In genomic region chr8:85013230-85013840, GRCm38 (mm10) we compare ENCODE assay signal across 8 mouse cellular contexts. TPM values are rescaled to one million over a fixed set of nuclear protein-coding genes. Genes with fewer than 3 reads are reported as not detected.
DNase-seq lines count a peak whose midpoint lies in the region; ATAC-seq and TF ChIP-seq lines count a peak whose summit lies in the region.

No protein-coding gene starts in this region.

- H3K27me3 ChIP-seq in heart, embryonic 11.5 days (ENCODE audit: control insufficient read depth, insufficient read depth, low read length), result peaks cover 52% of the 10 kb centered on the region
- H3K27me3 ChIP-seq in kidney, embryonic 14.5 days (ENCODE audit: control insufficient read depth, insufficient read depth, low read length), result peaks cover 23% of the 10 kb centered on the region
- peaks cover 13% of the 10 kb centered on the region for H3K27me3 ChIP-seq in liver, adult 2 months (ENCODE audit: control insufficient read depth, insufficient read depth, low read length)
- peaks cover 15% of the 10 kb centered on the region for H3K27me3 ChIP-seq in midbrain, postnatal 0 days (ENCODE audit: insufficient read depth, low read length)

- H3K4me3 ChIP-seq in cortical plate, adult 2 months (ENCODE audit: insufficient read depth, low read length), result peak overlapping the region; percentile 27
- peak overlapping the region; percentile 30 for H3K4me3 ChIP-seq in heart, embryonic 11.5 days (ENCODE audit: low read depth, low read length)
- peak overlapping the region; percentile 25 for H3K4me3 ChIP-seq in kidney, embryonic 14.5 days (ENCODE audit: low read length)
- H3K4me3 ChIP-seq in liver, adult 2 months (ENCODE audit: insufficient read depth, low read depth, low read length), result peak overlapping the region; percentile 2; the same call in 1 of the 2 replicates
- H3K4me3 ChIP-seq in midbrain, postnatal 0 days (ENCODE audit: low read depth, low read length), result peak overlapping the region; percentile 33

- H3K79me2 ChIP-seq in liver, adult 2 months (ENCODE audit: control insufficient read depth, insufficient read depth, low read length), result no peaks in the 10 kb centered on the region

- H3K27ac ChIP-seq in cortical plate, adult 2 months (ENCODE audit: insufficient read depth, low read length), result no peak overlapping the region
- H3K27ac ChIP-seq in heart, embryonic 11.5 days (ENCODE audit: low read depth, low read length), result no peak overlapping the region
- no peak overlapping the region for H3K27ac ChIP-seq in kidney, embryonic 14.5 days (ENCODE audit: low read depth, low read length)
- H3K27ac ChIP-seq in liver, adult 2 months (replicated peaks; ENCODE audit: insufficient read depth, low read depth, low read length), result no peak overlapping the region
- H3K27ac ChIP-seq in midbrain, postnatal 0 days (ENCODE audit: low read depth, low read length), result no peak overlapping the region

- no peak overlapping the region for H3K9ac ChIP-seq in heart, embryonic 11.5 days (ENCODE audit: low read depth, low read length)
- H3K9ac ChIP-seq in kidney, embryonic 14.5 days (ENCODE audit: low read depth, low read length), result no peak overlapping the region
- no peak overlapping the region for H3K9ac ChIP-seq in liver, adult 2 months (ENCODE audit: low read depth, low read length)
- peak overlapping the region; percentile 64 for H3K9ac ChIP-seq in midbrain, postnatal 0 days (replicated peaks; ENCODE audit: low read length, poor library complexity, severe bottlenecking)

- H3K4me2 ChIP-seq in heart, embryonic 11.5 days, result peak overlapping the region; percentile 55
- H3K4me2 ChIP-seq in kidney, embryonic 14.5 days (replicated peaks; ENCODE audit: low read depth, low read length), result peak overlapping the region; percentile 40
- H3K4me2 ChIP-seq in midbrain, postnatal 0 days (ENCODE audit: low read depth, low read length, poor library complexity, severe bottlenecking), result peak overlapping the region; percentile 70

- peak; percentile 62 for TF ChIP-seq CTCF in cortical plate, adult 2 months (IDR thresholded peaks at IDR 0.05; ENCODE audit: extremely low read depth, insufficient read depth, low read length)
- peak; percentile 81 for TF ChIP-seq CTCF in liver, adult 2 months (IDR thresholded peaks at IDR 0.05; ENCODE audit: low read depth, low read length)
- TF ChIP-seq CTCF in midbrain, postnatal 0 days (IDR thresholded peaks at IDR 0.05), result peak; percentile 79

- H3K36me3 ChIP-seq in heart, embryonic 11.5 days (ENCODE audit: control insufficient read depth, insufficient read depth, low read length), result no peaks in the 10 kb centered on the region; the same call in 1 of the 2 replicates
- peaks cover 10% of the 10 kb centered on the region for H3K36me3 ChIP-seq in kidney, embryonic 14.5 days (ENCODE audit: control insufficient read depth, insufficient read depth, low read length)
- no peaks in the 10 kb centered on the region; the same call in 1 of the 2 replicates for H3K36me3 ChIP-seq in liver, adult 2 months (ENCODE audit: control insufficient read depth, insufficient read depth, low read length)
- H3K36me3 ChIP-seq in midbrain, postnatal 0 days (ENCODE audit: insufficient read depth, low read length), result peaks cover 7% of the 10 kb centered on the region

- TF ChIP-seq POLR2A in cortical plate, adult 2 months (IDR thresholded peaks at IDR 0.05; ENCODE audit: extremely low read depth, insufficient read depth, low read length), result peak; percentile 59; the same call in 1 of the 2 replicates
- TF ChIP-seq POLR2A in liver, adult 2 months (IDR thresholded peaks at IDR 0.05; ENCODE audit: extremely low read depth, insufficient read depth, low read length), result no peak

- peak; percentile 86 for DNase-seq in layer of hippocampus, adult 11-12 months (ENCODE audit: low spot score)
- DNase-seq in layer of hippocampus, adult 9-10 months (ENCODE audit: low spot score), result no peak
- DNase-seq in liver, adult 2 months (ENCODE audit: extremely low read depth, low read depth, low spot score), result peak; percentile 55
- DNase-seq in midbrain, postnatal 0 days (ENCODE audit: low spot score), result peak; percentile 90
- DNase-seq in spleen, postnatal 4 days (ENCODE audit: low spot score in 2 of 2), result peak; percentile 65 to 83

- no peaks in the 10 kb centered on the region for H3K9me3 ChIP-seq in heart, embryonic 11.5 days (replicated peaks; ENCODE audit: control insufficient read depth, low read length)
- no peaks in the 10 kb centered on the region for H3K9me3 ChIP-seq in kidney, embryonic 14.5 days (ENCODE audit: control insufficient read depth, low read length)
- H3K9me3 ChIP-seq in midbrain, postnatal 0 days (ENCODE audit: low read length), result no peaks in the 10 kb centered on the region

- WGBS in heart, embryonic 11.5 days (ENCODE audit: insufficient replicate concordance), result 5% methylated on average over 24 of the region's 26 CpGs
- WGBS in kidney, embryonic 14.5 days, result 6% methylated on average over 26 of the region's 26 CpGs
- WGBS in liver, adult 2 months, result 5% methylated on average over 26 of the region's 26 CpGs
- 7% methylated on average over 25 of the region's 26 CpGs for WGBS in midbrain, postnatal 0 days

- ATAC-seq in heart, embryonic 11.5 days (replicated peaks; ENCODE audit: insufficient number of reproducible peaks, low FRiP score, low TSS enrichment), result no peak
- peak; percentile 76 for ATAC-seq in kidney, embryonic 14.5 days (ENCODE audit: low FRiP score, low TSS enrichment)
- ATAC-seq in midbrain, postnatal 0 days (ENCODE audit: low FRiP score), result peak; percentile 64

- H3K4me1 ChIP-seq in cortical plate, adult 2 months (ENCODE audit: control insufficient read depth, insufficient read depth, low read length), result no peaks in the 10 kb centered on the region
- H3K4me1 ChIP-seq in heart, embryonic 11.5 days (ENCODE audit: control insufficient read depth, insufficient read depth, low read length), result no peaks in the 10 kb centered on the region
- H3K4me1 ChIP-seq in kidney, embryonic 14.5 days (ENCODE audit: control insufficient read depth, insufficient read depth, low read length), result no peaks in the 10 kb centered on the region
- no peaks in the 10 kb centered on the region for H3K4me1 ChIP-seq in liver, adult 2 months (ENCODE audit: control insufficient read depth, insufficient read depth, low read length)
- 0 out of 2 replicates have a peak, but pooled peaks cover 4% of the 10 kb centered on the region for H3K4me1 ChIP-seq in midbrain, postnatal 0 days (ENCODE audit: insufficient read depth, low read length)

RNA-seq across cellular contexts. Expression of gene Best2, which starts 1.0 kb away (rescaled TPM):
- not detected in 2 replicates for polyA plus RNA-seq in cortical plate, adult 2 months (2012; rRNA removed)
- polyA plus RNA-seq in heart, embryonic 11.5 days (2014; fragmentation: Nextera tagmentation; extraction: Ambion mirVana), result not detected in 2 replicates
- polyA plus RNA-seq in kidney, embryonic 14.5 days (2014; fragmentation: Nextera tagmentation; extraction: Ambion mirVana), result not detected in 2 replicates
- not detected in 2 replicates for total RNA-seq in liver, adult 2 months (2014; rRNA removed)
- polyA plus RNA-seq in liver, adult 2 months (2012; rRNA removed), result 0.06 TPM in 1 of 2 replicates, not detected in the other
- 0.47 TPM in 1 of 2 replicates, not detected in the other for total RNA-seq in midbrain, postnatal 0 days (2014; rRNA removed)
- polyA plus RNA-seq in midbrain, postnatal 0 days (2015; fragmentation: Nextera tagmentation; extraction: Ambion mirVana), result 0.15 and 0.27 TPM in 2 replicates

RNA-seq across cellular contexts. Expression of gene Asna1, which starts 11.7 kb away (rescaled TPM):
- polyA plus RNA-seq in cortical plate, adult 2 months (2012; rRNA removed), result 267 and 268 TPM in 2 replicates
- polyA plus RNA-seq in heart, embryonic 11.5 days (2014; fragmentation: Nextera tagmentation; extraction: Ambion mirVana), result 108 and 118 TPM in 2 replicates
- 109 and 180 TPM in 2 replicates for polyA plus RNA-seq in kidney, embryonic 14.5 days (2014; fragmentation: Nextera tagmentation; extraction: Ambion mirVana)
- 30.3 and 33.8 TPM in 2 replicates for total RNA-seq in liver, adult 2 months (2014; rRNA removed)
- 60.0 and 71.6 TPM in 2 replicates for polyA plus RNA-seq in liver, adult 2 months (2012; rRNA removed)
- total RNA-seq in midbrain, postnatal 0 days (2014; rRNA removed), result 123 and 172 TPM in 2 replicates
- 137 and 151 TPM in 2 replicates for polyA plus RNA-seq in midbrain, postnatal 0 days (2015; fragmentation: Nextera tagmentation; extraction: Ambion mirVana)

RNA-seq across cellular contexts. Expression of gene Trir, which starts 13.3 kb away (rescaled TPM):
- 118 and 119 TPM in 2 replicates for polyA plus RNA-seq in cortical plate, adult 2 months (2012; rRNA removed)
- polyA plus RNA-seq in heart, embryonic 11.5 days (2014; fragmentation: Nextera tagmentation; extraction: Ambion mirVana), result 99.7 and 101 TPM in 2 replicates
- polyA plus RNA-seq in kidney, embryonic 14.5 days (2014; fragmentation: Nextera tagmentation; extraction: Ambion mirVana), result 163 and 211 TPM in 2 replicates
- 83.2 and 94.1 TPM in 2 replicates for total RNA-seq in liver, adult 2 months (2014; rRNA removed)
- 69.5 and 80.8 TPM in 2 replicates for polyA plus RNA-seq in liver, adult 2 months (2012; rRNA removed)
- total RNA-seq in midbrain, postnatal 0 days (2014; rRNA removed), result 266 and 292 TPM in 2 replicates
- 144 and 145 TPM in 2 replicates for polyA plus RNA-seq in midbrain, postnatal 0 days (2015; fragmentation: Nextera tagmentation; extraction: Ambion mirVana)

RNA-seq across cellular contexts. Expression of gene Hook2, which starts 22.9 kb away (rescaled TPM):
- polyA plus RNA-seq in cortical plate, adult 2 months (2012; rRNA removed), result 15.6 and 19.2 TPM in 2 replicates
- polyA plus RNA-seq in heart, embryonic 11.5 days (2014; fragmentation: Nextera tagmentation; extraction: Ambion mirVana), result 6.7 and 7.1 TPM in 2 replicates
- 14.6 and 18.7 TPM in 2 replicates for polyA plus RNA-seq in kidney, embryonic 14.5 days (2014; fragmentation: Nextera tagmentation; extraction: Ambion mirVana)
- 12.4 and 14.2 TPM in 2 replicates for total RNA-seq in liver, adult 2 months (2014; rRNA removed)
- polyA plus RNA-seq in liver, adult 2 months (2012; rRNA removed), result 9.6 and 12.5 TPM in 2 replicates
- 21.4 and 32.5 TPM in 2 replicates for total RNA-seq in midbrain, postnatal 0 days (2014; rRNA removed)
- polyA plus RNA-seq in midbrain, postnatal 0 days (2015; fragmentation: Nextera tagmentation; extraction: Ambion mirVana), result 40.1 and 41.3 TPM in 2 replicates

RNA-seq across cellular contexts. Expression of gene Tnpo2, which starts 23.4 kb away (rescaled TPM):
- polyA plus RNA-seq in cortical plate, adult 2 months (2012; rRNA removed), result 110 and 112 TPM in 2 replicates
- 15.7 and 16.2 TPM in 2 replicates for polyA plus RNA-seq in heart, embryonic 11.5 days (2014; fragmentation: Nextera tagmentation; extraction: Ambion mirVana)
- 15.6 and 19.7 TPM in 2 replicates for polyA plus RNA-seq in kidney, embryonic 14.5 days (2014; fragmentation: Nextera tagmentation; extraction: Ambion mirVana)
- 15.4 and 23.3 TPM in 2 replicates for total RNA-seq in liver, adult 2 months (2014; rRNA removed)
- polyA plus RNA-seq in liver, adult 2 months (2012; rRNA removed), result 28.8 and 33.1 TPM in 2 replicates
- 173 and 174 TPM in 2 replicates for total RNA-seq in midbrain, postnatal 0 days (2014; rRNA removed)
- 53.5 and 53.7 TPM in 2 replicates for polyA plus RNA-seq in midbrain, postnatal 0 days (2015; fragmentation: Nextera tagmentation; extraction: Ambion mirVana)
